In genomic region chr12:72760376-72761229, GRCm38 (mm10) we compare ENCODE assay signal across 8 mouse cellular contexts. TPM values are rescaled to one million over a fixed set of nuclear protein-coding genes. Genes with fewer than 3 reads are reported as not detected.
DNase-seq lines count a peak whose midpoint lies in the region; ATAC-seq and TF ChIP-seq lines count a peak whose summit lies in the region.

No protein-coding gene starts in this region.

- H3K9ac ChIP-seq in lung, postnatal 0 days (replicated peaks; ENCODE audit: low read depth): peak overlapping the region; percentile 99

- H3K4me3 ChIP-seq in hindbrain, embryonic 10.5 days: peak overlapping the region; percentile 82
- H3K4me3 ChIP-seq in lung, postnatal 0 days (ENCODE audit: low read depth, low read length): peak overlapping the region; percentile 99

- DNase-seq in Muller cell, postnatal 12 days (ENCODE audit: inconsistent ontology term): peak; percentile 98
- peak; percentile 94 for DNase-seq in cerebellum, adult 8-10 months
- DNase-seq in forelimb bud, embryonic 11.5 days (ENCODE audit: low read depth, low spot score): peak; percentile 90
- peak; percentile 95 for DNase-seq in hindbrain, embryonic 10.5 days (ENCODE audit: low spot score)
- peak; percentile 94 for DNase-seq in layer of hippocampus, adult 9-11 months
- peak; percentile 96 for DNase-seq in lung, postnatal 0 days (ENCODE audit: low spot score)
- peak; percentile 93 for DNase-seq in ovary, postnatal 14 days (ENCODE audit: low spot score)
- DNase-seq in urinary bladder, adult 18-20 months (ENCODE audit: low spot score in 2 of 2): peak; percentile 86 to 88

- no peaks in the 10 kb centered on the region for H3K36me3 ChIP-seq in hindbrain, embryonic 10.5 days
- no peaks in the 10 kb centered on the region for H3K36me3 ChIP-seq in lung, postnatal 0 days (ENCODE audit: insufficient read depth, low read length)

- peak overlapping the region; percentile 99 for H3K27ac ChIP-seq in hindbrain, embryonic 10.5 days
- H3K27ac ChIP-seq in lung, postnatal 0 days (ENCODE audit: low read length): peak overlapping the region; percentile 100

- peak overlapping the region; percentile 86 for H3K4me2 ChIP-seq in lung, postnatal 0 days (replicated peaks; ENCODE audit: low read depth, low read length)

- no peaks in the 10 kb centered on the region for H3K9me3 ChIP-seq in hindbrain, embryonic 10.5 days
- H3K9me3 ChIP-seq in lung, postnatal 0 days (ENCODE audit: low read length): no peaks in the 10 kb centered on the region

- TF ChIP-seq CTCF in lung, postnatal 0 days (IDR thresholded peaks at IDR 0.05): peak; percentile 15; the same call in 1 of the 2 replicates

- peak; percentile 95 for ATAC-seq in lung, postnatal 0 days

- H3K27me3 ChIP-seq in hindbrain, embryonic 10.5 days (ENCODE audit: insufficient read depth, poor library complexity, severe bottlenecking): no peaks in the 10 kb centered on the region
- H3K27me3 ChIP-seq in lung, postnatal 0 days (replicated peaks; ENCODE audit: insufficient read depth, low read length): no peaks in the 10 kb centered on the region

- under 1% methylated on average over 70 of the region's 78 CpGs for WGBS in hindbrain, embryonic 10.5 days
- WGBS in lung, postnatal 0 days: 1% methylated on average over 47 of the region's 78 CpGs

- TF ChIP-seq EP300 in lung, postnatal 0 days (IDR thresholded peaks at IDR 0.05): 0 out of 2 replicates have a peak, but pooled peaks have one; percentile 21

- peaks cover 45% of the 10 kb centered on the region for H3K4me1 ChIP-seq in hindbrain, embryonic 10.5 days (replicated peaks)
- H3K4me1 ChIP-seq in lung, postnatal 0 days (ENCODE audit: insufficient read depth, low read depth, low read length): peaks cover 3% of the 10 kb centered on the region; the same call in 1 of the 2 replicates

RNA-seq across cellular contexts. Expression of gene Ppm1a, which starts 3.3 kb away (rescaled TPM):
- 43.9 and 54.3 TPM in 2 replicates for polyA plus RNA-seq in hindbrain, embryonic 10.5 days (2016; fragmentation: Nextera tagmentation; extraction: Ambion mirVana)
- polyA plus RNA-seq in lung, postnatal 0 days (2015; fragmentation: Nextera tagmentation; extraction: Ambion mirVana): 54.4 and 57.0 TPM in 2 replicates

Comparison
In these comparisons a context has a peak if more than half of its experiments do, and no peak if none do; other contexts are left out.
1. Peak in every context shown above with its lines: DNase-seq, ATAC-seq, H3K4me3 ChIP-seq and H3K27ac ChIP-seq.